17 mouse cellular contexts compared by ENCODE assay signal in the genomic region with DNA sequence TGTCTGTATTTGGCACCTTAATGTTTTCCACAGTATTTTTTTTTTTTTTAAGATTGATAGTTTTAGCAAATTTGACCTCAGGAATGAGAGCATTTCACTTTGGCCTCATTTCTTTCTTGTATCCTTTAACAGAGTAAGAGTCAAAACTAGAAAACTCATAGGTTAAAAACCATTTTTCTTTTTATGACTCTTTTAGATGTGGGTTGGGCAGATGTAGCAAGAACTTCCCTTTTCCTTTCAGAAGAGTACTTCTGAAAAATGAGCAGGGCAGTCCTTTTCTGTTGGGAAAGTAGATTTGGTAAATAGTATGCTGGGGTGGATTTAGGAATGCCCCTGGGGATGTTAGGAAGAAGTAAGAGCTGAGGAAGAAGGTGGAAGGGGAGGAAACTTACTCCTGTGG. TPM values are rescaled to one million over a fixed set of nuclear protein-coding genes. Genes with fewer than 3 reads are reported as not detected.
"Had no signal": no experiment of that assay in that cellular context is flagged by ENCODE, and none has a peak within 500 bp of the region (broad histone marks: within the 10 kb centered on the region; RNA-seq: fewer than 3 reads in every experiment).

No protein-coding gene starts in this region.

- DNase-seq: gastrocnemius, adult 2 months; gastrocnemius, postnatal 10 days; gastrocnemius, postnatal 25 days; heart, adult 18-20 months; heart, postnatal 10 days; heart, postnatal 4 days; kidney, adult 11 months; kidney, adult 2 months; kidney, adult 9 months; kidney, postnatal 14 days; kidney, postnatal 36 days; layer of hippocampus, adult 9-11 months; liver; liver, embryonic 13.5 days had no signal

RNA-seq across cellular contexts. Expression of a gene that starts 11.5 kb away (rescaled TPM):
- total RNA-seq: gastrocnemius, postnatal 25 days; granulocyte monocyte progenitor cell, adult 5-6 weeks; heart, adult 18-20 months; heart, adult 8-10 months; heart, postnatal 10 days; heart, postnatal 25 days; heart, postnatal 4 days had no signal
